Mouse (Mus musculus): Measurements from ENCODE around the gene Clp1. TPM values are rescaled to one million over a fixed set of nuclear protein-coding genes. Genes with fewer than 3 reads are reported as not detected.

Clp1 gene
- total and polyA plus RNA-seq, 2 experiments from 2014 or later, result 12.5 to 12.6 TPM

- no peaks in the 10 kb centered on the region for H3K36me3 ChIP-seq (ENCODE audit: insufficient read depth, low read length)
- H3K9me3 ChIP-seq (ENCODE audit: low read length), result no peaks in the 10 kb centered on the region
- no peak overlapping the region for H3K4me3 ChIP-seq (ENCODE audit: low read depth, low read length)
- H3K27me3 ChIP-seq (ENCODE audit: insufficient read depth, low read length), result no peaks in the 10 kb centered on the region
- no peak overlapping the region for H3K9ac ChIP-seq (replicated peaks; ENCODE audit: low read length, poor library complexity, severe bottlenecking)
- no peak overlapping the region for H3K27ac ChIP-seq (ENCODE audit: low read depth, low read length)
- ATAC-seq (ENCODE audit: low FRiP score), result no peak
- H3K4me2 ChIP-seq (ENCODE audit: low read depth, low read length, poor library complexity, severe bottlenecking), result no peak overlapping the region
- no peak for TF ChIP-seq CTCF (IDR thresholded peaks at IDR 0.05)
- DNase-seq (ENCODE audit: low spot score), result no peak
- WGBS, result 78% methylated on average over 6 of the region's 6 CpGs
- H3K4me1 ChIP-seq (ENCODE audit: insufficient read depth, low read length), result 0 out of 2 replicates have a peak, but pooled peaks cover 3% of the 10 kb centered on the region
Observed at GRCm38 (mm10) chr2:84770501-84770900, 43.4 kb upstream of the Clp1 start.

GRCm38 (mm10) chr2:84762818-84763217 is 35.7 kb upstream of the Clp1 start:
- Histone ChIP-seq H3K27me3 (ENCODE audit: insufficient read depth, low read length) (no peaks in the 10 kb centered on the region), H3K4me3 (ENCODE audit: low read depth, low read length) (no peak overlapping the region), H3K9ac (replicated peaks; ENCODE audit: low read length, poor library complexity, severe bottlenecking) (no peak overlapping the region), H3K4me1 (ENCODE audit: insufficient read depth, low read length) (no peaks in the 10 kb centered on the region), H3K9me3 (ENCODE audit: low read length) (no peaks in the 10 kb centered on the region), H3K36me3 (ENCODE audit: insufficient read depth, low read length) (no peaks in the 10 kb centered on the region), H3K4me2 (ENCODE audit: low read depth, low read length, poor library complexity, severe bottlenecking) (no peak overlapping the region), H3K27ac (ENCODE audit: low read depth, low read length) (no peak overlapping the region)
- ATAC-seq (ENCODE audit: low FRiP score) (no peak), DNase-seq (ENCODE audit: low spot score) (no peak)
- TF ChIP-seq CTCF (IDR thresholded peaks at IDR 0.05), result no peak
- 48% methylated on average over 1 of the region's 1 CpGs for WGBS

DNA sequence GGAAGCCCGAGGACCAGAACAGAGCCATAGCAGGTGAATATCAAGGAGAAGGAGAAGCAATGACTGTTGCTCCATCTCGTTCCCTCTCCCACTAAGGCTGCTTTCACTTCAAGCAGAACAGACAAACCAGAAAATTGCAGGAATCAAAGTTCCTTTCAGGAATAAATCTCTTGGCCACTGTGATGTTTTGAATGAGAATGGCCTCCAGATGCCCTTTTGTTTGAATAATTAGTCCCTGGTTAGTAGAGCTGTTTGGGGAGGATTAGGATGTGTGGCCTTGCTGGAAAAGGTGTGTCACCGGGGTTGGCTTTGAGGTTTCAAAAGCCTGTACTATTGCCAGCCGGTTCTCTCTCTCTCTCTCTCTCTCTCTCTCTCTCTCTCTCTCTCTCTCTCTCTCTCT is 35.1 kb upstream of the Clp1 start:
- ATAC-seq (ENCODE audit: low FRiP score), result no peak
- Histone ChIP-seq H3K36me3 (ENCODE audit: insufficient read depth, low read length) (no peaks in the 10 kb centered on the region), H3K27ac (ENCODE audit: low read depth, low read length) (no peak overlapping the region), H3K9me3 (ENCODE audit: low read length) (no peaks in the 10 kb centered on the region), H3K4me3 (ENCODE audit: low read depth, low read length) (no peak overlapping the region), H3K9ac (replicated peaks; ENCODE audit: low read length, poor library complexity, severe bottlenecking) (no peak overlapping the region), H3K27me3 (ENCODE audit: insufficient read depth, low read length) (no peaks in the 10 kb centered on the region), H3K4me1 (ENCODE audit: insufficient read depth, low read length) (no peaks in the 10 kb centered on the region), H3K4me2 (ENCODE audit: low read depth, low read length, poor library complexity, severe bottlenecking) (no peak overlapping the region)
- no peak for DNase-seq (ENCODE audit: low spot score)
- WGBS, result 29% methylated on average over 4 of the region's 4 CpGs
- no peak for TF ChIP-seq CTCF (IDR thresholded peaks at IDR 0.05)

- H3K4me1 ChIP-seq (ENCODE audit: insufficient read depth, low read length), result no peaks in the 10 kb centered on the region
- ATAC-seq (ENCODE audit: low FRiP score), result no peak
- no peak overlapping the region for H3K4me3 ChIP-seq (ENCODE audit: low read depth, low read length)
- no peaks in the 10 kb centered on the region for H3K27me3 ChIP-seq (ENCODE audit: insufficient read depth, low read length)
- H3K27ac ChIP-seq (ENCODE audit: low read depth, low read length), result no peak overlapping the region
- H3K9ac ChIP-seq (replicated peaks; ENCODE audit: low read length, poor library complexity, severe bottlenecking), result no peak overlapping the region
- no peaks in the 10 kb centered on the region for H3K9me3 ChIP-seq (ENCODE audit: low read length)
- no peak for TF ChIP-seq CTCF (IDR thresholded peaks at IDR 0.05)
- H3K36me3 ChIP-seq (ENCODE audit: insufficient read depth, low read length), result no peaks in the 10 kb centered on the region
- 90% methylated on average over 1 of the region's 1 CpGs for WGBS
- DNase-seq (ENCODE audit: low spot score), result no peak
- no peak overlapping the region for H3K4me2 ChIP-seq (ENCODE audit: low read depth, low read length, poor library complexity, severe bottlenecking)
Observed at GRCm38 (mm10) chr2:84761840-84762239, 34.7 kb upstream of the Clp1 start.

GRCm38 (mm10) chr2:84761309-84761708 is 34.2 kb upstream of the Clp1 start:
- no peak for TF ChIP-seq CTCF (IDR thresholded peaks at IDR 0.05)
- Histone ChIP-seq H3K4me2 (ENCODE audit: low read depth, low read length, poor library complexity, severe bottlenecking) (no peak overlapping the region), H3K4me3 (ENCODE audit: low read depth, low read length) (no peak overlapping the region), H3K4me1 (ENCODE audit: insufficient read depth, low read length) (no peaks in the 10 kb centered on the region), H3K9me3 (ENCODE audit: low read length) (no peaks in the 10 kb centered on the region), H3K9ac (replicated peaks; ENCODE audit: low read length, poor library complexity, severe bottlenecking) (no peak overlapping the region), H3K27me3 (ENCODE audit: insufficient read depth, low read length) (no peaks in the 10 kb centered on the region), H3K27ac (ENCODE audit: low read depth, low read length) (no peak overlapping the region), H3K36me3 (ENCODE audit: insufficient read depth, low read length) (no peaks in the 10 kb centered on the region)
- 85% methylated on average over 3 of the region's 3 CpGs for WGBS
- no peak for DNase-seq (ENCODE audit: low spot score)
- no peak for ATAC-seq (ENCODE audit: low FRiP score)

- DNase-seq (ENCODE audit: low spot score) (no peak), ATAC-seq (ENCODE audit: low FRiP score) (no peak)
- Histone ChIP-seq H3K9me3 (ENCODE audit: low read length) (no peaks in the 10 kb centered on the region), H3K27ac (ENCODE audit: low read depth, low read length) (no peak overlapping the region), H3K4me1 (ENCODE audit: insufficient read depth, low read length) (no peaks in the 10 kb centered on the region), H3K27me3 (ENCODE audit: insufficient read depth, low read length) (no peaks in the 10 kb centered on the region), H3K4me3 (ENCODE audit: low read depth, low read length) (no peak overlapping the region), H3K9ac (replicated peaks; ENCODE audit: low read length, poor library complexity, severe bottlenecking) (no peak overlapping the region), H3K4me2 (ENCODE audit: low read depth, low read length, poor library complexity, severe bottlenecking) (no peak overlapping the region), H3K36me3 (ENCODE audit: insufficient read depth, low read length) (no peaks in the 10 kb centered on the region)
- no peak for TF ChIP-seq CTCF (IDR thresholded peaks at IDR 0.05)
- WGBS, result 65% methylated on average over 8 of the region's 8 CpGs
Observed at GRCm38 (mm10) chr2:84760777-84761176, 33.6 kb upstream of the Clp1 start.
